Mouse (Mus musculus) E14TG2a.4 (cell line): ENCODE results near the gene Zfp185.

ENCODE experiments used
- CTCF ChIP-seq: conservative IDR thresholded peaks from 2 replicates; pipeline ENCODE4 v1.5.1; 2014; ENCODE audit warnings: low read length
- NANOG ChIP-seq: IDR thresholded peaks from 2 replicates; pipeline ENCODE4 v1.6.1; 2014; ENCODE audit warnings: borderline replicate concordance, low read length, mixed read lengths
- POU5F1 ChIP-seq: IDR thresholded peaks from 2 replicates; pipeline ENCODE4 v1.6.1; 2014; ENCODE audit warnings: low read length, borderline replicate concordance

GRCm38 (mm10) chrX:72987520-72987905, 374 bp downstream of the Zfp185 start:
- no peak for TF ChIP-seq CTCF
- no peak for TF ChIP-seq NANOG
- TF ChIP-seq POU5F1: no peak
